Mouse (Mus musculus): ENCODE measurements around the gene Lrrc74b.
A peak's percentile ranks its signal among the peaks of the same experiment; 100 is the strongest.

The Lrrc74b gene

DNA sequence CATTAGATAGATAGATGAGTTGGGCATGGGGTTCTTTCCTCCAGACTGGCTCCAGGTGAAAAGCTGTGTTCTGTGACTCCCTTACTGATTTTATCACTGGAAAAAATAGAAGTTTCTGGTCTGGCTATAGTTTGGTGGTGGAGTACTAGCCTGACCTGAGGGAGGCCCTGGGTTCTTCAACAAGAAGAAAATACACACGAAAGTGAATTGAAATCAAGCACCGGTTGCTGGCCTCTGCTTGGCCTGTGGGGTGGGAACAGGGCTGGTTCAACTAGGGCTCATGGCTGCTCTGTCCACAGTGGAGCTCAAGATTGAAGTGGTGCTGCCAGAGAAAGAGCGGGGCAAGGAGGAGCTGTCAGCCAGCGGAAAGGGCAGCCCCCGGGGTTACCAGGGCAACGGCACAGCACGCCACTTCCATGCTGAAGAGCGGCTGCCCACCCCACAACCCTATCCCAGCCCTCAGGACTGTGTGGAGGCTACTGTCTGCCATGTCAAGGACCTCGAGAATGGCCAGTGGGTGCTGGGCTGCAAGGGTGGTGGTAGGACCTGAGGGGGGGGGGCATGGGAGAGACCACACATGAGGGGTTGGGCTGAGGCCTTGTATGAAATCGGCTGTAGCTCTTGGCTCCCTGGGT lies 61.7 kb downstream of the Lrrc74b start:
- peak; percentile 64 to 68 for DNase-seq (ENCODE audit: low spot score in 2 of 2)

GRCm38 (mm10) chr16:17496499-17497305 lies 64.3 kb downstream of the Lrrc74b start:
- peak; percentile 91 to 95 for DNase-seq (ENCODE audit: low spot score in 2 of 2)
